Mouse (Mus musculus) midbrain, embryonic 11.5 days (tissue): ENCODE results near the gene Selenoo. TPM values are rescaled to one million over a fixed set of nuclear protein-coding genes. Genes with fewer than 3 reads are reported as not detected.

ENCODE experiments used
- ATAC-seq: fragments of 200-750 bp; cut with Nextera tagmentation; 2 replicates; pipeline ENCODE4 v1.8.0; 2017; ENCODE audit warnings: moderate TSS enrichment, moderate library complexity; ENCODE audit not compliant: low FRiP score
- DNase-seq: peaks from one replicate; pipeline ENCODE4 v3.0.0; 2015; ENCODE audit warnings: low spot score; ENCODE audit errors: missing footprints
- H3K27ac ChIP-seq: fragments of 300-500 bp; sonication (generic); 2 replicates; pipeline ENCODE4 v1.5.1; 2014; ENCODE audit warnings: low read depth, low read length
- H3K27me3 ChIP-seq: fragments of 300-500 bp; sonication (generic); 2 replicates; pipeline ENCODE4 v1.6.1; 2014; ENCODE audit warnings: mild to moderate bottlenecking, low read length, moderate library complexity, mixed read lengths; ENCODE audit not compliant: control insufficient read depth, insufficient read depth
- H3K36me3 ChIP-seq: fragments of 300-500 bp; sonication (generic); 2 replicates; pipeline ENCODE4 v1.6.1; 2014; ENCODE audit warnings: mild to moderate bottlenecking, low read length, moderate library complexity, mixed read lengths; ENCODE audit not compliant: control insufficient read depth, insufficient read depth
- H3K4me1 ChIP-seq: fragments of 300-500 bp; sonication (generic); 2 replicates; pipeline ENCODE4 v1.6.1; 2014; ENCODE audit warnings: low read length; ENCODE audit not compliant: control insufficient read depth, insufficient read depth
- H3K4me2 ChIP-seq: fragments of 300-500 bp; sonication (generic); 2 replicates; pipeline ENCODE4 v1.6.1; 2014; ENCODE audit warnings: mild to moderate bottlenecking, moderate library complexity
- H3K4me3 ChIP-seq: fragments of 300-500 bp; sonication (generic); 2 replicates; pipeline ENCODE4 v1.5.1; 2014; ENCODE audit warnings: low read depth, low read length
- H3K9ac ChIP-seq: fragments of 300-500 bp; sonication (generic); 2 replicates; pipeline ENCODE4 v1.6.1; 2014; ENCODE audit warnings: low read length
- H3K9me3 ChIP-seq: fragments of 300-500 bp; sonication (generic); 2 replicates; pipeline ENCODE4 v1.6.1; 2016; ENCODE audit warnings: low read length; ENCODE audit not compliant: control insufficient read depth
- WGBS: fragments of 180-500 bp; shearing (Covaris S2); extraction: QIAGEN DNeasy Blood & Tissue Kit; methylation state at CpG from one replicate; pipeline ENCODE4 v1.1.7; 2014; 5-methylcytosine and 5-hydroxymethylcytosine counted together
- polyA plus RNA-seq: library from polyadenylated mRNA; unstranded; fragments of >200 nt; fragmentation: Nextera tagmentation; extraction: Ambion mirVana; gene quantifications from 2 replicates; pipeline ENCODE4 v1.2.1, GENCODE M21; 2014

The Selenoo gene
- polyA plus RNA-seq, 1 experiment from 2014 or later, result 22.3 TPM

GRCm38 (mm10) chr15:89140659-89141252 lies 51.9 kb downstream of the Selenoo start, which contains the start of gene Mapk12:
Mapk12 (minus strand) TSS chr15:89140703.
- peak within 1 kb of the TSS; percentile 95 for H3K4me2 ChIP-seq
- no peaks in the 10 kb centered on the region for H3K9me3 ChIP-seq
- peaks cover 10% of the 10 kb centered on the region for H3K36me3 ChIP-seq
- under 1% methylated on average over 21 of the region's 21 CpGs for WGBS
- DNase-seq, result peak; percentile 96
- peak within 1 kb of the TSS; percentile 86 for H3K9ac ChIP-seq
- peak within 1 kb of the TSS; percentile 40 for H3K27ac ChIP-seq
- peak within 1 kb of the TSS; percentile 65 for H3K4me3 ChIP-seq
- H3K4me1 ChIP-seq, result peaks cover 19% of the 10 kb centered on the region
- peaks cover 4% of the 10 kb centered on the region; the same call in 1 of the 2 replicates for H3K27me3 ChIP-seq
- ATAC-seq, result peak; percentile 86

GRCm38 (mm10) chr15:89141443-89141842 lies 52.6 kb downstream of the Selenoo start:
- H3K4me3 ChIP-seq, result no peak overlapping the region
- H3K27ac ChIP-seq, result no peak overlapping the region
- H3K9ac ChIP-seq, result no peak overlapping the region
- DNase-seq (peak; percentile 85), ATAC-seq (peak; percentile 15; the same call in 1 of the 2 replicates)
- no peaks in the 10 kb centered on the region for H3K9me3 ChIP-seq
- H3K36me3 ChIP-seq, result peaks cover 10% of the 10 kb centered on the region
- H3K27me3 ChIP-seq, result peaks cover 4% of the 10 kb centered on the region; the same call in 1 of the 2 replicates
- WGBS, result 26% methylated on average over 5 of the region's 5 CpGs
- H3K4me1 ChIP-seq, result peaks cover 21% of the 10 kb centered on the region
- peak overlapping the region; percentile 95; the same call in 1 of the 2 replicates for H3K4me2 ChIP-seq

DNA sequence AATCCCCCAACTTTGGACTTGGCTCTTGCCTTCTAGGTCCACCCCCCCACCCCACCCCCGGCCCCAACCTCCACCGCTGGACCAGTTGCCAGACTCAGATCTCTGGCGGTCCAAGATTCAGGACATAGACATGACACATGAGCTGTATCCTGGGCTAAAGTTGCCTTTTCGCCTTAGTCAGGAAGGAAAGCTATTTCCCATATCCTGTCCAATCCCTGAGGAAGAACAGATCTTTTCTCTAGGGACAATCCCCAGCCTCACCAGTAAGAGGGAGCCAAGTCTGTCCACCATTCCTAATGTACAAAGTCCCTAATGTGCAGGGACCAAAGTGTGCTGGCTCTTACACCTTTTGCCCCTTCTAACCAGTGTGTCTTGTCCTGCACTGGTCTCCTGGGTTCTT lies 53.0 kb downstream of the Selenoo start:
- Histone ChIP-seq H3K9ac (no peak overlapping the region), H3K27ac (no peak overlapping the region), H3K4me2 (no peak overlapping the region), H3K27me3 (peaks cover 4% of the 10 kb centered on the region; the same call in 1 of the 2 replicates), H3K4me3 (no peak overlapping the region), H3K4me1 (peaks cover 26% of the 10 kb centered on the region), H3K36me3 (peaks cover 10% of the 10 kb centered on the region), H3K9me3 (no peaks in the 10 kb centered on the region)
- ATAC-seq, result no peak
- 74% methylated on average over 4 of the region's 4 CpGs for WGBS
- no peak for DNase-seq

DNA sequence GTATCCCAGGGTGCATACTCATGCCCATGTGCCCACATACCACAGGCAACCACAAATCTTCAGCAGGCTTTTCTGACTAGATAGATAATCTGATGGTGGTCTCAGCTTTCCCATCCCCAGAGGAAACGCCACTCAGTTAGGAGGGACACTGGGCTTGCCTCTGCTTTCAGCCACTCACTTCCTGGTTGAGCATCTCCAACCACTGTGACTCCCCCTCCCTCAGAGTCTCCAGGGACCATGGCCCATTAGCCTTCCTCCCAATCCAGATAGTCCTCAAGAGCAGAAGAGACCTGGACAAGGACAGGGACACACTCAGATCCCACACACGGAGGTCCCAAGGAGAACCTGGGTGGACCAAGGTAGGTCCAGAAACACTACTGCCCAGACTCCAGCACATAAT lies 54.2 kb downstream of the Selenoo start:
- 80% methylated on average over 2 of the region's 2 CpGs for WGBS
- DNase-seq, result peak; percentile 39
- Histone ChIP-seq H3K9ac (no peak overlapping the region), H3K4me3 (no peak overlapping the region), H3K4me2 (no peak overlapping the region), H3K27ac (no peak overlapping the region), H3K27me3 (peaks cover 8% of the 10 kb centered on the region; the same call in 1 of the 2 replicates), H3K36me3 (peaks cover 10% of the 10 kb centered on the region), H3K9me3 (no peaks in the 10 kb centered on the region), H3K4me1 (peaks cover 38% of the 10 kb centered on the region)
- ATAC-seq, result no peak

DNA sequence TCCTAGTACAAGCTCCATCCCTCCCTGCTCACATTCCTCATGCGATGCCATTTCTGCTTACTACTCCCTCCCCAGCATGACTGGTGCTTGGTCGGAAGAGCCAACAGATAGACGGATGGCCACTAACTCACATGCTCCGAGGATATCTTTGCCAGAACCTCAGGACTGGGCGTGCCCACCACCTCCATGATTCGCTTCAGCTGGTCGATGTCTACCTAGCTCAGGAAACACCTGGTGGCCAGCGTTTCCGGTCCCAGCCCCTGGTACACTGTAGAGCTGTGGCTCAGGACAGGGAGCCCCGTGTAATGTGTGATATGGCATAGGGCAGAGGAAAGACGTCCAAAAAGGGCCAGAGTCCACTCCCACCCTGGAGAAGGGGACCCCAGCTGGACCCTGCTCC lies 56.1 kb downstream of the Selenoo start:
- H3K27ac ChIP-seq, result no peak overlapping the region
- H3K9me3 ChIP-seq, result no peaks in the 10 kb centered on the region
- DNase-seq, result no peak
- no peak for ATAC-seq
- H3K4me1 ChIP-seq, result peaks cover 40% of the 10 kb centered on the region
- peaks cover 10% of the 10 kb centered on the region for H3K36me3 ChIP-seq
- WGBS, result 89% methylated on average over 11 of the region's 11 CpGs
- H3K9ac ChIP-seq, result no peak overlapping the region
- H3K27me3 ChIP-seq, result peaks cover 8% of the 10 kb centered on the region; the same call in 1 of the 2 replicates
- no peak overlapping the region for H3K4me3 ChIP-seq
- H3K4me2 ChIP-seq, result no peak overlapping the region

GRCm38 (mm10) chr15:89145813-89146350 lies 57.0 kb downstream of the Selenoo start:
- Histone ChIP-seq H3K27me3 (peaks cover 8% of the 10 kb centered on the region; the same call in 1 of the 2 replicates), H3K9ac (no peak overlapping the region), H3K9me3 (no peaks in the 10 kb centered on the region), H3K4me1 (peaks cover 38% of the 10 kb centered on the region), H3K27ac (no peak overlapping the region), H3K36me3 (peaks cover 10% of the 10 kb centered on the region), H3K4me3 (no peak overlapping the region), H3K4me2 (peak overlapping the region; percentile 81; the same call in 1 of the 2 replicates)
- no peak for DNase-seq
- WGBS, result 81% methylated on average over 24 of the region's 24 CpGs
- no peak for ATAC-seq

DNA sequence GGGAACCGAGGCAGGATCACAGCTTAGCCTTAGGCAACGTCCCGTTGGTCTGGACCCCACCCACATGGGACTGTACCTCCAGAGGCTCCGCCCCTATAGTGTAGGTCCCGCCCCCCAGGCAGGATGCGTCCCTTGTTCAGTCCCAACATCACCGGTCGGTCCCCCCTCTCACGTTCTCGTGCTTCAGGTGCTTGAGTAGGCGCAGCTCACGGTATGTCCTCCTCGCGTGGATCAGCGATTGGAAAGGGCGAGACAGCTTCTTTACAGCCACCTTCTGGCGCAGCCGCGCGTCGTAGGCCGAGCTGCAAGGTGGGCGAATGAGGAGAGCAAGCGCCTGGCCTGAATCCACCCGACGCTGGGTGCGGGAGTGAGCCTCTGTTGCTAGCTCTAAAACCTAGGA lies 57.7 kb downstream of the Selenoo start:
- Histone ChIP-seq H3K27me3 (peaks cover 8% of the 10 kb centered on the region; the same call in 1 of the 2 replicates), H3K4me1 (peaks cover 34% of the 10 kb centered on the region), H3K27ac (no peak overlapping the region), H3K4me3 (peak overlapping the region; percentile 59), H3K4me2 (peak overlapping the region; percentile 81), H3K9ac (peak overlapping the region; percentile 54), H3K9me3 (no peaks in the 10 kb centered on the region), H3K36me3 (peaks cover 10% of the 10 kb centered on the region)
- WGBS, result 2% methylated on average over 27 of the region's 27 CpGs
- DNase-seq, result peak; percentile 94
- ATAC-seq, result peak; percentile 19; the same call in 1 of the 2 replicates

DNA sequence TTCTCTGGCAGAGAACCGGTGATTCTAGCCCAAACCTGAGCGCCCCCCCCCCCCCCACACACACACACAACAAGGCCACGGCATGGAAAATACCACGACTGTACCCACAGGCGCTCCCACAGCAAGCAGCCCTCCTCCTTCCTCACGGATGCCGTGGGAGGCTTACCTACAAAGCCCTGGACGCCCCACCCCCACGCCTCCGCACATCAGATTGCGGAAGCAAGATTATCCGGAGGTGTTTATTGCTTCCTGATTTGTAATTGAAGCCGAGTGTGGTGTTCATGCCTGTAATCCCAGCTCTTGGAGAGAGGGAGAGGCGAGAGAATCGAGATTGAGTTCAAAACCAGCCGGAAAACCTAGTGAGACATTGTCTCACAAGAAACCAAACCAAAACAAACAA lies 58.1 kb downstream of the Selenoo start:
- Histone ChIP-seq H3K9me3 (no peaks in the 10 kb centered on the region), H3K4me1 (peaks cover 37% of the 10 kb centered on the region), H3K4me3 (peak overlapping the region; percentile 59), H3K36me3 (peaks cover 10% of the 10 kb centered on the region), H3K27ac (no peak overlapping the region), H3K9ac (peak overlapping the region; percentile 54), H3K4me2 (peak overlapping the region; percentile 81), H3K27me3 (peaks cover 8% of the 10 kb centered on the region; the same call in 1 of the 2 replicates)
- DNase-seq, result peak; percentile 91
- 12% methylated on average over 16 of the region's 16 CpGs for WGBS
- no peak for ATAC-seq

- WGBS, result 18% methylated on average over 10 of the region's 10 CpGs
- Histone ChIP-seq H3K9me3 (no peaks in the 10 kb centered on the region), H3K9ac (0 out of 2 replicates have a peak overlapping the region, but pooled peaks have one; percentile 54), H3K27ac (no peak overlapping the region), H3K4me1 (peaks cover 42% of the 10 kb centered on the region), H3K36me3 (peaks cover 10% of the 10 kb centered on the region), H3K4me3 (peak overlapping the region; percentile 59), H3K4me2 (peak overlapping the region; percentile 81), H3K27me3 (peaks cover 8% of the 10 kb centered on the region; the same call in 1 of the 2 replicates)
- DNase-seq, result peak; percentile 90
- no peak for ATAC-seq
These were observed 58.6 kb downstream of the Selenoo start for GRCm38 (mm10) chr15:89147456-89147855.
